Mouse (Mus musculus) hindbrain, embryonic 12.5 days (tissue): Measurements from ENCODE around the gene Ermard. TPM values are rescaled to one million over a fixed set of nuclear protein-coding genes. Genes with fewer than 3 reads are reported as not detected.
"Not testable (repeated sequence)": the region's sequence is repeated elsewhere in the genome, so short reads cannot be mapped to it uniquely, and the experiment has no call there.

Experiments used
- ATAC-seq: fragments of 200-750 bp; cut with Nextera tagmentation; 2 replicates; pipeline ENCODE4 v1.8.0; 2017; ENCODE audit warnings: moderate TSS enrichment; ENCODE audit not compliant: low FRiP score
- H3K27ac ChIP-seq: fragments of 300-500 bp; sonication (generic); 2 replicates; pipeline ENCODE4 v1.5.1; 2016; ENCODE audit warnings: mild to moderate bottlenecking
- H3K27me3 ChIP-seq: fragments of 300-500 bp; sonication (generic); 2 replicates; pipeline ENCODE4 v1.6.1; 2016; ENCODE audit warnings: mild to moderate bottlenecking
- H3K36me3 ChIP-seq: fragments of 300-500 bp; sonication (generic); 2 replicates; pipeline ENCODE4 v1.6.1; 2016; ENCODE audit warnings: mild to moderate bottlenecking
- H3K4me1 ChIP-seq: fragments of 300-500 bp; sonication (generic); 2 replicates; pipeline ENCODE4 v1.6.1; 2016
- H3K4me2 ChIP-seq: fragments of 300-500 bp; sonication (generic); replicated peaks from 2 replicates; pipeline ENCODE4 v1.6.1; 2016; ENCODE audit warnings: mild to moderate bottlenecking
- H3K4me3 ChIP-seq: fragments of 300-500 bp; sonication (generic); 2 replicates; pipeline ENCODE4 v1.5.1; 2016; ENCODE audit warnings: mild to moderate bottlenecking
- H3K9ac ChIP-seq: fragments of 300-500 bp; sonication (generic); 2 replicates; pipeline ENCODE4 v1.6.1; 2016; ENCODE audit warnings: mild to moderate bottlenecking, moderate library complexity
- H3K9me3 ChIP-seq: fragments of 300-500 bp; sonication (generic); replicated peaks from 2 replicates; pipeline ENCODE4 v1.6.1; 2016; ENCODE audit warnings: mild to moderate bottlenecking
- WGBS: fragments of 180-500 bp; shearing (Covaris S2); methylation state at CpG from one replicate; pipeline ENCODE4 v1.1.7; 2016; 5-methylcytosine and 5-hydroxymethylcytosine counted together
- polyA plus RNA-seq: library from polyadenylated mRNA; unstranded; fragments of >200 nt; fragmentation: Nextera tagmentation; extraction: Ambion mirVana; gene quantifications from 2 replicates; pipeline ENCODE4 v1.2.1, GENCODE M21; 2016

The Ermard gene
- polyA plus RNA-seq, 1 experiment from 2014 or later, result 112 TPM

- not testable (repeated sequence) for H3K4me3 ChIP-seq, H3K4me2 ChIP-seq, H3K27ac ChIP-seq, H3K4me1 ChIP-seq, H3K9ac ChIP-seq, ATAC-seq, H3K27me3 ChIP-seq, H3K36me3 ChIP-seq, H3K9me3 ChIP-seq
- no CpG with 5 or more reads among the region's 4 CpGs for WGBS
Observed at GRCm38 (mm10) chr17:15031414-15031813, 9.6 kb upstream of the Ermard start.

DNA sequence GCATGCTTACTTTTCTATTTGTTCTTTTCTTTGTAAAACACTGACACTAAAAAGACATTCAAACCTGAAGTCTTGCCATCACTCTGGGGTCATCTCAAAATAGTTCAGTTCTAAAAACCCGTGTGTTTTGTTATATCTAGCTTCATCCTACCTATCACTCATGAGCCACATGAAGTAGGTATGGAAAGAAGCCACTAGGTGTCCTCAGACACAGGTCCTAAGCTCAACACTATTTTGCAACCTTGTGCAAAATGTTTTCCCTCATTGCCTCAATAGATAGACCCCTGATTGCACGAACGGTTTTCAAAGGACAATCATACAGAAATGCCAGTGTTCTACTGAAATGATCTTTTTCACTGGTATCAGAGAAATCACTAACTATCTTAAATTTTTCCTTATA lies 553 bp upstream of the Ermard start:
- not testable (repeated sequence) for H3K27ac ChIP-seq, H3K4me2 ChIP-seq, H3K9me3 ChIP-seq, H3K36me3 ChIP-seq, H3K4me1 ChIP-seq, ATAC-seq, H3K27me3 ChIP-seq, H3K9ac ChIP-seq, H3K4me3 ChIP-seq
- WGBS, result no CpG with 5 or more reads among the region's 3 CpGs

DNA sequence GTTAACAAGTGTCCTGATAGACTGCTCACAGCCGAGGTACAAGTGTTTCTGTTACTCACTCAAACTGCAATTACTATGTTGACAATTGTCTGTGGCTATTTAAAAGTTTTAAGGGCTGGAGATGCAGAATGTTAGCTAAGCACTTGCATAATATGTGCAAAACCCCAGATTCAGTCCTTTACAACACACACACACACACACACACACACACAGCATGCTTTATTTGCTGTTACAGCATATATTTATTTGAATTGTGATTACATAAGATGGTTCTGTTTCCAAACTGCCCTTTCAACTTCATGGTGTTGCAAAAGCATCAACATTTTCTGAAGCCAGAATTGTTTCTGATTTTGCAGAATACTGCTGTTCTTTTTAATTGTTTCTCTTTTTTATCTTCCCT lies 9.3 kb downstream of the Ermard start:
- not testable (repeated sequence) for H3K27me3 ChIP-seq, H3K4me2 ChIP-seq, H3K4me3 ChIP-seq, H3K36me3 ChIP-seq, H3K9ac ChIP-seq, H3K27ac ChIP-seq, H3K9me3 ChIP-seq, H3K4me1 ChIP-seq, ATAC-seq
- no CpG with 5 or more reads among the region's 1 CpGs for WGBS

GRCm38 (mm10) chr17:15052766-15053165 lies 11.8 kb downstream of the Ermard start:
- H3K27me3 ChIP-seq, H3K27ac ChIP-seq, ATAC-seq, H3K4me2 ChIP-seq, H3K4me1 ChIP-seq, H3K9me3 ChIP-seq, H3K4me3 ChIP-seq, H3K9ac ChIP-seq: not testable (repeated sequence)
- 56% methylated on average over 1 of the region's 1 CpGs for WGBS
- H3K36me3 ChIP-seq, result peaks cover 18% of the 10 kb centered on the region

- not testable (repeated sequence) for H3K4me1 ChIP-seq, ATAC-seq, H3K27ac ChIP-seq, H3K27me3 ChIP-seq, H3K4me3 ChIP-seq, H3K9ac ChIP-seq, H3K9me3 ChIP-seq, H3K4me2 ChIP-seq
- peaks cover 24% of the 10 kb centered on the region for H3K36me3 ChIP-seq
- 95% methylated on average over 6 of the region's 8 CpGs for WGBS
Observed at GRCm38 (mm10) chr17:15053183-15053828, 12.3 kb downstream of the Ermard start.

- 92% methylated on average over 12 of the region's 13 CpGs for WGBS
- H3K4me3 ChIP-seq, H3K9ac ChIP-seq, H3K4me2 ChIP-seq, H3K27ac ChIP-seq, H3K9me3 ChIP-seq, ATAC-seq, H3K27me3 ChIP-seq, H3K4me1 ChIP-seq: not testable (repeated sequence)
- peaks cover 25% of the 10 kb centered on the region for H3K36me3 ChIP-seq
Observed at GRCm38 (mm10) chr17:15053829-15054200, 12.8 kb downstream of the Ermard start.

GRCm38 (mm10) chr17:15055925-15056324 lies 14.9 kb downstream of the Ermard start:
- no peak for ATAC-seq

GRCm38 (mm10) chr17:15058161-15058591 lies 17.2 kb downstream of the Ermard start:
- Histone ChIP-seq H3K9ac (no peak overlapping the region), H3K36me3 (peaks cover 63% of the 10 kb centered on the region), H3K27me3 (no peaks in the 10 kb centered on the region), H3K4me3 (no peak overlapping the region), H3K9me3 (no peaks in the 10 kb centered on the region), H3K27ac (no peak overlapping the region), H3K4me2 (no peak overlapping the region), H3K4me1 (no peaks in the 10 kb centered on the region)
- WGBS, result 89% methylated on average over 5 of the region's 5 CpGs
- ATAC-seq, result no peak

More at GRCm38 (mm10) chr17:15055925-15056324, 14.9 kb downstream of the Ermard start:
- H3K9me3 ChIP-seq, result no peaks in the 10 kb centered on the region
- no peak overlapping the region for H3K27ac ChIP-seq
- H3K9ac ChIP-seq, result no peak overlapping the region
- H3K27me3 ChIP-seq, result no peaks in the 10 kb centered on the region
- H3K4me3 ChIP-seq, result no peak overlapping the region
- peaks cover 42% of the 10 kb centered on the region for H3K36me3 ChIP-seq
- no peak overlapping the region for H3K4me2 ChIP-seq
- 87% methylated on average over 4 of the region's 4 CpGs for WGBS
- H3K4me1 ChIP-seq, result no peaks in the 10 kb centered on the region

DNA sequence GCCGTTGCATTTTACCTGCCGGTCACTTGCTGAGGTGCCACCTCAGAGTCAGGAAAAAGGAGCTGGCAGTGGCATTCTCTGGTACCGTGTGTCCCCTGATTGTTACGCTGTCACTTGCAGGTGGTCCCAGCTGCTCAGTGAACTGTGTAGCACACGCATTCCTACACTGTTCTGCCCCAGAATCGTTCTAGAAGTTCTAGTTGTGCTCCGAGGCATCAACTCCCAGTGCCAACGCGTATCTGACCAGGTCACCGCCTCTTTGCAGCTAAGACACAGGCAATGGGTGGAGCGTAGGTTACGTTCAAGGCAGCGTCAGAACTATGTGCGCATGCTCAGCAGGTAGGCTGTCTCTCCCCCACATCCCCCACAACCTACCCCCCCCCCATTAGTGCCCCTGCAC lies 18.6 kb downstream of the Ermard start:
- peaks cover 73% of the 10 kb centered on the region for H3K36me3 ChIP-seq
- no peaks in the 10 kb centered on the region for H3K4me1 ChIP-seq
- WGBS, result 93% methylated on average over 14 of the region's 14 CpGs

DNA sequence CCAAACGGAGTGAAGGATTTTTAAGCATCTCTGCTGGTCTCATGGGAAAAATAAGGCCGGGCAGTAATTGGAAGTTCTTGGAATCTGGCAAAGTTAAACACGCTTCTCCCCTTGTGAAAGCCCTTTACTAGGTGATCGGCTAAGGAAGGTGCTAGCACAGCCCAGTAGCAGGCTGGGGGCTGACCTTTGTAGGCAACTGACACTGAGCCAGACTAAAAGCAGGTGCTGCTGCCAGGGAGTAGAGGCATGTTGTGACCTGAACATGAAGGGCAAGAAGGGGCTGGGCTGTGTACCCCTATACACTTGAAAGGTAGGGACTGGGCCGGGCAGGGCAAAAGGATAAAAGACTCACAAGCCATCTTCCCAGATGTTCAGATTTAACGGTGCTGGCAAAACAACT lies 19.3 kb downstream of the Ermard start:
- Histone ChIP-seq H3K27ac (no peak overlapping the region), H3K9me3 (no peaks in the 10 kb centered on the region), H3K36me3 (peaks cover 66% of the 10 kb centered on the region), H3K4me1 (no peaks in the 10 kb centered on the region), H3K4me2 (no peak overlapping the region), H3K27me3 (no peaks in the 10 kb centered on the region), H3K4me3 (no peak overlapping the region), H3K9ac (no peak overlapping the region)
- WGBS, result 89% methylated on average over 6 of the region's 6 CpGs
- ATAC-seq, result no peak

More for the DNA sequence above, 18.6 kb downstream of the Ermard start:
- Histone ChIP-seq H3K9ac (no peak overlapping the region), H3K4me3 (no peak overlapping the region), H3K4me2 (no peak overlapping the region), H3K27me3 (no peaks in the 10 kb centered on the region), H3K9me3 (no peaks in the 10 kb centered on the region), H3K27ac (no peak overlapping the region)
- no peak for ATAC-seq

GRCm38 (mm10) chr17:15065391-15066024 lies 24.5 kb downstream of the Ermard start:
- H3K36me3 ChIP-seq, result peaks cover 35% of the 10 kb centered on the region
- no peak overlapping the region; the same call in 1 of the 2 replicates for H3K4me3 ChIP-seq
- H3K9me3 ChIP-seq, result no peaks in the 10 kb centered on the region
- 42% methylated on average over 13 of the region's 13 CpGs for WGBS
- H3K27me3 ChIP-seq, result no peaks in the 10 kb centered on the region
- peak; percentile 89 for ATAC-seq
- H3K27ac ChIP-seq, result peak overlapping the region; percentile 68
- H3K4me1 ChIP-seq, result peaks cover 8% of the 10 kb centered on the region
- H3K4me2 ChIP-seq, result peak overlapping the region; percentile 35
- H3K9ac ChIP-seq, result 0 out of 2 replicates have a peak overlapping the region, but pooled peaks have one; percentile 8

GRCm38 (mm10) chr17:15066066-15066465 lies 25.1 kb downstream of the Ermard start:
- Histone ChIP-seq H3K36me3 (peaks cover 29% of the 10 kb centered on the region), H3K27me3 (no peaks in the 10 kb centered on the region), H3K4me2 (peak overlapping the region; percentile 35), H3K9ac (0 out of 2 replicates have a peak overlapping the region, but pooled peaks have one; percentile 8), H3K4me3 (no peak overlapping the region; the same call in 1 of the 2 replicates), H3K4me1 (peaks cover 8% of the 10 kb centered on the region), H3K27ac (peak overlapping the region; percentile 68), H3K9me3 (no peaks in the 10 kb centered on the region)
- 50% methylated on average over 6 of the region's 6 CpGs for WGBS
- ATAC-seq, result peak; percentile 90

DNA sequence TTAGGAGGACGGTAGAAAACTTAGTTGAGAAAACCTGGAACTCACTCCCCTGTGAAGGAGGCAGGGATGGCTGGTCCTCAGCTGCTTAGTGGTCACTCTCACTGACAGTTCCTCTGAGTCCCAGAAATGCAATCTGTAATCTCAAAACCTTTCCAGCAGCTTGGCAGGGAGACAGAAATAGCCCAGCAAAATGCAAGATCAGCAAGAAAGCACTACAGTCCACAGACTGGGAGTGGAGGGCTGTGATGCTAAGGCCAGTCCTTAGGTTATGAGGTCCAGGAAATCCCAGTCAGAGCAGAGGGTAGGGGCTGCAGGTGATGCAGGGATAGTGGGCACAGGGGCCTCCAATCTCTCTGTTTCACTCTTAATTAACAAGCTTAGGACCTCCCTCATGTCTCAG lies 25.9 kb downstream of the Ermard start:
- H3K27me3 ChIP-seq, result no peaks in the 10 kb centered on the region
- no peak overlapping the region for H3K9ac ChIP-seq
- H3K36me3 ChIP-seq, result peaks cover 22% of the 10 kb centered on the region
- WGBS, result 71% methylated on average over 1 of the region's 1 CpGs
- H3K9me3 ChIP-seq, result no peaks in the 10 kb centered on the region
- no peak overlapping the region for H3K27ac ChIP-seq
- ATAC-seq, result no peak
- no peak overlapping the region for H3K4me2 ChIP-seq
- H3K4me1 ChIP-seq, result peaks cover 8% of the 10 kb centered on the region
- no peak overlapping the region for H3K4me3 ChIP-seq
